Mouse (Mus musculus): Measurements from ENCODE around the gene Iqce. TPM values are rescaled to one million over a fixed set of nuclear protein-coding genes. Genes with fewer than 3 reads are reported as not detected.

Iqce gene
- polyA plus RNA-seq, 1 experiment from 2014 or later = 15.1 TPM

- no peak overlapping the region for H3K9ac ChIP-seq (ENCODE audit: low read length)
- 93% methylated on average over 15 of the region's 15 CpGs for WGBS
- H3K27ac ChIP-seq (replicated peaks; ENCODE audit: low read depth, low read length) = no peak overlapping the region
- peaks cover 38% of the 10 kb centered on the region for H3K4me1 ChIP-seq (ENCODE audit: control insufficient read depth, insufficient read depth, low read length)
- DNase-seq (ENCODE audit: low spot score) (no peak), ATAC-seq (ENCODE audit: insufficient number of reproducible peaks, low FRiP score, low TSS enrichment, low read depth) (no peak)
- peaks cover 14% of the 10 kb centered on the region for H3K36me3 ChIP-seq (ENCODE audit: control insufficient read depth, insufficient read depth, low read length)
- no peak overlapping the region for H3K4me2 ChIP-seq (ENCODE audit: low read depth, severe bottlenecking)
- H3K4me3 ChIP-seq (ENCODE audit: low read depth, low read length) = no peak overlapping the region
- no peaks in the 10 kb centered on the region for H3K27me3 ChIP-seq (ENCODE audit: control insufficient read depth, insufficient read depth, low read length)
- no peaks in the 10 kb centered on the region for H3K9me3 ChIP-seq (ENCODE audit: control insufficient read depth, low read length)
Measured at GRCm38 (mm10) chr5:140644702-140645201, 57.4 kb downstream of the Iqce start.

GRCm38 (mm10) chr5:140644263-140644662 lies 57.9 kb downstream of the Iqce start:
- H3K9me3 ChIP-seq (ENCODE audit: control insufficient read depth, low read length) = no peaks in the 10 kb centered on the region
- WGBS = 90% methylated on average over 6 of the region's 6 CpGs

GRCm38 (mm10) chr5:140642076-140642475 lies 60.1 kb downstream of the Iqce start:
- DNase-seq (ENCODE audit: low spot score) (no peak), ATAC-seq (ENCODE audit: insufficient number of reproducible peaks, low FRiP score, low TSS enrichment, low read depth) (no peak)
- peak overlapping the region; percentile 22; the same call in 1 of the 2 replicates for H3K4me2 ChIP-seq (ENCODE audit: low read depth, severe bottlenecking)
- H3K9ac ChIP-seq (ENCODE audit: low read length) = no peak overlapping the region
- peak overlapping the region; percentile 39 for H3K27ac ChIP-seq (replicated peaks; ENCODE audit: low read depth, low read length)
- H3K36me3 ChIP-seq (ENCODE audit: control insufficient read depth, insufficient read depth, low read length) = peaks cover 25% of the 10 kb centered on the region
- no peak overlapping the region for H3K4me3 ChIP-seq (ENCODE audit: low read depth, low read length)
- H3K4me1 ChIP-seq (ENCODE audit: control insufficient read depth, insufficient read depth, low read length) = peaks cover 33% of the 10 kb centered on the region
- H3K9me3 ChIP-seq (ENCODE audit: control insufficient read depth, low read length) = no peaks in the 10 kb centered on the region
- no peaks in the 10 kb centered on the region for H3K27me3 ChIP-seq (ENCODE audit: control insufficient read depth, insufficient read depth, low read length)
- WGBS = 62% methylated on average over 3 of the region's 3 CpGs

More at GRCm38 (mm10) chr5:140644263-140644662, 57.9 kb downstream of the Iqce start:
- H3K4me3 ChIP-seq (ENCODE audit: low read depth, low read length) = no peak overlapping the region
- no peaks in the 10 kb centered on the region for H3K27me3 ChIP-seq (ENCODE audit: control insufficient read depth, insufficient read depth, low read length)
- H3K27ac ChIP-seq (replicated peaks; ENCODE audit: low read depth, low read length) = no peak overlapping the region
- H3K9ac ChIP-seq (ENCODE audit: low read length) = no peak overlapping the region
- H3K36me3 ChIP-seq (ENCODE audit: control insufficient read depth, insufficient read depth, low read length) = peaks cover 14% of the 10 kb centered on the region
- no peak overlapping the region for H3K4me2 ChIP-seq (ENCODE audit: low read depth, severe bottlenecking)
- no peak for ATAC-seq (ENCODE audit: insufficient number of reproducible peaks, low FRiP score, low TSS enrichment, low read depth)
- DNase-seq (ENCODE audit: low spot score) = no peak
- H3K4me1 ChIP-seq (ENCODE audit: control insufficient read depth, insufficient read depth, low read length) = peaks cover 38% of the 10 kb centered on the region

GRCm38 (mm10) chr5:140641254-140641928 lies 60.8 kb downstream of the Iqce start:
- Histone ChIP-seq H3K36me3 (ENCODE audit: control insufficient read depth, insufficient read depth, low read length) (peaks cover 25% of the 10 kb centered on the region), H3K4me2 (ENCODE audit: low read depth, severe bottlenecking) (peak overlapping the region; percentile 22), H3K27me3 (ENCODE audit: control insufficient read depth, insufficient read depth, low read length) (no peaks in the 10 kb centered on the region), H3K27ac (replicated peaks; ENCODE audit: low read depth, low read length) (peak overlapping the region; percentile 43; the same call in 1 of the 2 replicates), H3K9me3 (ENCODE audit: control insufficient read depth, low read length) (no peaks in the 10 kb centered on the region), H3K9ac (ENCODE audit: low read length) (no peak overlapping the region), H3K4me3 (ENCODE audit: low read depth, low read length) (no peak overlapping the region), H3K4me1 (ENCODE audit: control insufficient read depth, insufficient read depth, low read length) (peaks cover 26% of the 10 kb centered on the region)
- ATAC-seq (ENCODE audit: insufficient number of reproducible peaks, low FRiP score, low TSS enrichment, low read depth) (peak; percentile 45), DNase-seq (ENCODE audit: low spot score) (peak; percentile 65)
- WGBS = 26% methylated on average over 10 of the region's 10 CpGs

- no peaks in the 10 kb centered on the region for H3K27me3 ChIP-seq (ENCODE audit: control insufficient read depth, insufficient read depth, low read length)
- ATAC-seq (ENCODE audit: insufficient number of reproducible peaks, low FRiP score, low TSS enrichment, low read depth) (0 out of 2 replicates have a peak, but pooled peaks have one; percentile 29), DNase-seq (ENCODE audit: low spot score) (no peak)
- H3K4me2 ChIP-seq (ENCODE audit: low read depth, severe bottlenecking) = no peak overlapping the region
- no peak overlapping the region for H3K4me3 ChIP-seq (ENCODE audit: low read depth, low read length)
- H3K9me3 ChIP-seq (ENCODE audit: control insufficient read depth, low read length) = no peaks in the 10 kb centered on the region
- peaks cover 24% of the 10 kb centered on the region for H3K4me1 ChIP-seq (ENCODE audit: control insufficient read depth, insufficient read depth, low read length)
- H3K36me3 ChIP-seq (ENCODE audit: control insufficient read depth, insufficient read depth, low read length) = peaks cover 24% of the 10 kb centered on the region
- WGBS = 79% methylated on average over 2 of the region's 2 CpGs
- H3K9ac ChIP-seq (ENCODE audit: low read length) = no peak overlapping the region
- no peak overlapping the region for H3K27ac ChIP-seq (replicated peaks; ENCODE audit: low read depth, low read length)
Measured at GRCm38 (mm10) chr5:140640812-140641211, 61.4 kb downstream of the Iqce start.

- 93% methylated on average over 14 of the region's 14 CpGs for WGBS
- no peak overlapping the region for H3K9ac ChIP-seq (ENCODE audit: low read length)
- H3K36me3 ChIP-seq (ENCODE audit: control insufficient read depth, insufficient read depth, low read length) = peaks cover 29% of the 10 kb centered on the region
- DNase-seq (ENCODE audit: low spot score) = no peak
- H3K27me3 ChIP-seq (ENCODE audit: control insufficient read depth, insufficient read depth, low read length) = no peaks in the 10 kb centered on the region
- no peak for ATAC-seq (ENCODE audit: insufficient number of reproducible peaks, low FRiP score, low TSS enrichment, low read depth)
- no peak overlapping the region for H3K4me2 ChIP-seq (ENCODE audit: low read depth, severe bottlenecking)
- H3K9me3 ChIP-seq (ENCODE audit: control insufficient read depth, low read length) = no peaks in the 10 kb centered on the region
- no peak overlapping the region for H3K4me3 ChIP-seq (ENCODE audit: low read depth, low read length)
- H3K27ac ChIP-seq (replicated peaks; ENCODE audit: low read depth, low read length) = no peak overlapping the region
- peaks cover 22% of the 10 kb centered on the region for H3K4me1 ChIP-seq (ENCODE audit: control insufficient read depth, insufficient read depth, low read length)
Measured at GRCm38 (mm10) chr5:140639871-140640270, 62.3 kb downstream of the Iqce start.

- peaks cover 28% of the 10 kb centered on the region for H3K36me3 ChIP-seq (ENCODE audit: control insufficient read depth, insufficient read depth, low read length)
- ATAC-seq (ENCODE audit: insufficient number of reproducible peaks, low FRiP score, low TSS enrichment, low read depth) (no peak), DNase-seq (ENCODE audit: low spot score) (no peak)
- no peak overlapping the region for H3K27ac ChIP-seq (replicated peaks; ENCODE audit: low read depth, low read length)
- H3K4me1 ChIP-seq (ENCODE audit: control insufficient read depth, insufficient read depth, low read length) = peaks cover 22% of the 10 kb centered on the region
- no peak overlapping the region for H3K9ac ChIP-seq (ENCODE audit: low read length)
- H3K4me2 ChIP-seq (ENCODE audit: low read depth, severe bottlenecking) = no peak overlapping the region
- no peak overlapping the region for H3K4me3 ChIP-seq (ENCODE audit: low read depth, low read length)
- no peaks in the 10 kb centered on the region for H3K9me3 ChIP-seq (ENCODE audit: control insufficient read depth, low read length)
- H3K27me3 ChIP-seq (ENCODE audit: control insufficient read depth, insufficient read depth, low read length) = no peaks in the 10 kb centered on the region
- WGBS = 93% methylated on average over 4 of the region's 4 CpGs
Measured at GRCm38 (mm10) chr5:140639312-140639711, 62.9 kb downstream of the Iqce start.

GRCm38 (mm10) chr5:140638484-140638883 lies 63.7 kb downstream of the Iqce start:
- Histone ChIP-seq H3K9me3 (ENCODE audit: control insufficient read depth, low read length) (no peaks in the 10 kb centered on the region), H3K27ac (replicated peaks; ENCODE audit: low read depth, low read length) (no peak overlapping the region), H3K36me3 (ENCODE audit: control insufficient read depth, insufficient read depth, low read length) (peaks cover 31% of the 10 kb centered on the region), H3K9ac (ENCODE audit: low read length) (no peak overlapping the region), H3K4me2 (ENCODE audit: low read depth, severe bottlenecking) (no peak overlapping the region), H3K27me3 (ENCODE audit: control insufficient read depth, insufficient read depth, low read length) (no peaks in the 10 kb centered on the region), H3K4me1 (ENCODE audit: control insufficient read depth, insufficient read depth, low read length) (peaks cover 22% of the 10 kb centered on the region), H3K4me3 (ENCODE audit: low read depth, low read length) (no peak overlapping the region)
- DNase-seq (ENCODE audit: low spot score) (no peak), ATAC-seq (ENCODE audit: insufficient number of reproducible peaks, low FRiP score, low TSS enrichment, low read depth) (no peak)
- WGBS = 90% methylated on average over 6 of the region's 6 CpGs
